Mouse (Mus musculus): ENCODE measurements at regions not wholly inside any gene's neighbourhood (a gene's known extent, or its start where the extent isn't known, plus 50 kb on each side); places are given as distances from the start of the nearest gene placed in this dataset.

DNA sequence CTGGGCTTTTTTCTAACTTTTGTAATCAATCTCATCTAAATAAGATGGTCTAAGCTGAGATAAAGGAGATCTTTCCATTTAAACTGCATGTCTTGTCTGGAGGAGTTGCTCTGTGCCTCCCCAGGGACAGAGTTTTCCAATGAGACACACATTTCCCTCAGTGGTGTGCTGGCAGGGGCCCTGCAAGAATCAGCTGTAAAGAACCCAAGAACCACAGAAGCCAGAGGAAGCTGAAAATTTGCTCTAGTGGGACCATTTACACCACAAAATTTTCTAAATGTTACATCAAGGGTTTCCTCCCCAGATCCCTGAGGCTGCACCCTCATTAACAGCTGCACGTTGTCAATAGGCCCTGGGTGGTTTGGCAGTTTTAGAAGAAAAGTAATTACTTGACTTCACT is 301.0 kb upstream of the Ttc14 start:
- no peak for TF ChIP-seq CTCF (conservative IDR thresholded peaks at IDR 0.05)
- Histone ChIP-seq H3K4me3 (no peak overlapping the region), H3K27ac (no peak overlapping the region)
- no peak for DNase-seq (ENCODE audit: low spot score in 2 of 2)

DNA sequence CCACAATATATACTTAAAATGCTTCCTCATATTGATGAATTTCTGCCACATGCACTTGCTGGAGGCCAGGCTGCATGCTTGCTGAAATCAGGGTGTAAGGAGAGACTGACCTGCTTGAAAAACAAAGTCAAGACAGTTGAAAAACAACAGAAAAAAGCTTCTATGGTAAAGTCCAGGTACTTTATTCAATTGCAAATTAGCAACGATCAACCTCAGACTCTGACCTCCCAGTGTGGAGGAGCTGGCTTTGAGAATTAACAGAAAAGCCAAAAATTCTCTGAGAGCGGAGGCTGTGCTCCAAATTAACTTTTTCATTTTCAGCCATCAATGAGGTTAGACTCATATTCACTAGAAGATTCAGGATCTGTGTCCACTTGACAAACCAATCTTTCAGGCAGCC is 291.4 kb upstream of the Ttc14 start:
- Histone ChIP-seq H3K27ac (no peak overlapping the region), H3K4me3 (no peak overlapping the region)
- TF ChIP-seq CTCF (conservative IDR thresholded peaks at IDR 0.05), result no peak
- no peak for DNase-seq (ENCODE audit: low spot score in 2 of 2)

DNA sequence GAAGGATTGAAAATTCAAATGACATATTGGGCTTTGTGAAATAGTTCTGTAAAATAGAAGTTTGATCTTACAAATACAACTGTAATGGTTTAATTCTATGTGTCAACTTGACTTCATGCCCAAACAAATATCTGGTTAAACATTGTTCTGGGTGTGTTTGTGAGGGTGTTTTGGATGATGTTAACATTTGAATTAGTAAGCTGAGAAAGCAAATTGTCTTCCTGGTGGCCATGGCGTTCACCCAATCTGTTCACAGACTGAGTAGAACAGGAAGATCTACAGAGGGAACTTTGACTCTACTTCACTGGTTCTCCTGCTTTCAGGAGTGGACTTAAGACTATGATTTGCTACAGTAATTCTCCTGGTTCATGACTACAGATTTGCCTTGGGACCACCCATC is 255.5 kb upstream of the Ttc14 start:
- peak; percentile 17 to 45 for DNase-seq (ENCODE audit: low spot score in 2 of 2)
- TF ChIP-seq CTCF (conservative IDR thresholded peaks at IDR 0.05), result no peak
- no peak overlapping the region for H3K4me3 ChIP-seq
- H3K27ac ChIP-seq, result peak overlapping the region; percentile 78

DNA sequence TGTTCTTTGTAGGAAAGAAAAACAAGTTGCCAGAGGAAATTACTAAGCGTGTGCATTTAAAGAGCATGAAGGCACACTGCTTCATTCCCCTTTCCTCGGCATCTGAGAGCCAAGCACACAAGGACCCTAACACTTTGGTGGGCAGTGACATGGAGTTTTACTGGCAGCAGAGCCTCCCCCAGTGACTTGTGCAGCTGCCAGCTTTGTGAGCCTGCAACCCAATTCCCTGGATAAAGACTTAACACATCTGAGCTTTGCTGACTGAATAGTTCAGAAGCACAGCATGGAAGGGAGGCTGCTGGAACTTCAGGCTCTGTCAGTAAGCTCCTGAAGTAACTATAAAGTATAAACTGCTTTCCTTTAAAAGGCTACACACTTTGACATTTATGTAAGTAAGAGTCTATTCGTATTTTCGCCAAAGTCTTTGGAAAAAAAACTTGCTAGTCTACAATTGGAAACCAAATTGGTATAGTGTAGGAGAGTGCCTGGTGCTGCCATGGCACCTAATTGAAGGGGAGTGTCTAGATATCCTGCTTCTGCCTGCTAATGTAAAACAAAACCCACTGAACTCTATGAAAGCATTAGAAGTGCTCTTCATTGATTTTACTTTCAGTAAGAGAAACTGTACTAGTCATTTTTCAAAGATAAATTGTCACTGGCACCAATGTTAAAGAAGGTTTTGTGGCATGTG is 236.8 kb upstream of the Ttc14 start:
- no peak for TF ChIP-seq CTCF (conservative IDR thresholded peaks at IDR 0.05)
- H3K27ac ChIP-seq, result no peak overlapping the region
- DNase-seq (ENCODE audit: low spot score in 2 of 2), result no peak
- no peak overlapping the region for H3K4me3 ChIP-seq

DNA sequence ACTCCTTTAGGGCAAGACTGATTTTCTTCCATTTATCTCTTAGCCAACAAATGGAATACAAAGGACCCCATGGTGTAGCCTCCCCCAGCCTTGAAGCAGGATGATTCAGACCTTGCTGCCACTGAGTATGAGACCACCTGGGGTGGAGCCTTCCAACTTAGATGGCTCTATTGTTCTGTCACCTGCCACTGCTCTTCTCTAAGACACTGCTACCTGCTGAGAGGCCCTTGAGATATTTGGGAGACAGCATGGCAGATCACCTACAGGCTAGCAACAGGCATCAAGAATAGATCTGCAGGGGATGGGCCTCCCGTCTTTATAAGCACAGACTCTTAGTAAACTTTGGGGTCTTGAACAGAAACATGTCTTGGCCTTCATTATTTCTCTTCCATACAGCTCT is 219.0 kb upstream of the Ttc14 start:
- DNase-seq (ENCODE audit: low spot score in 2 of 2), result no peak
- Histone ChIP-seq H3K4me3 (no peak overlapping the region), H3K27ac (no peak overlapping the region)
- TF ChIP-seq CTCF (conservative IDR thresholded peaks at IDR 0.05), result no peak

DNA sequence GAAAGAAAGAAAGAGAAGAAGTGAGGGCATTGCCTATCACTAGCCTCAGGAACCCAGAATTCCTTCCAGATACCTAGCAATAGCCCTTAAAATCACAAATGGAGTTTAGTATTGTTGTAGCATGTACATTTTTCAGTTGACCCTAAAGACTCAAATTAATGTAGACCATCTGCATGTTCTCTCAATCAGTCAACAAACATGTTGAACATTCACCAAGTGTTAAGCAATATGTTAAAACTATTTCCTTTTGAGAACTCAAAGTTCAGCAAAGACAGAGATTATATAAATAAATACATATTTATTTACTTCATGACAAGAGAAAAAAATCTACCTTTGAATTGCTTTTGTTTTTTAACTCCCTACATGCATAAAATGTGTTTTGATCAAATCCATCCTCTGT is 185.4 kb upstream of the Ttc14 start:
- Histone ChIP-seq H3K27ac (no peak overlapping the region), H3K4me3 (no peak overlapping the region)
- TF ChIP-seq CTCF (conservative IDR thresholded peaks at IDR 0.05), result no peak
- no peak for DNase-seq (ENCODE audit: low spot score in 2 of 2)

DNA sequence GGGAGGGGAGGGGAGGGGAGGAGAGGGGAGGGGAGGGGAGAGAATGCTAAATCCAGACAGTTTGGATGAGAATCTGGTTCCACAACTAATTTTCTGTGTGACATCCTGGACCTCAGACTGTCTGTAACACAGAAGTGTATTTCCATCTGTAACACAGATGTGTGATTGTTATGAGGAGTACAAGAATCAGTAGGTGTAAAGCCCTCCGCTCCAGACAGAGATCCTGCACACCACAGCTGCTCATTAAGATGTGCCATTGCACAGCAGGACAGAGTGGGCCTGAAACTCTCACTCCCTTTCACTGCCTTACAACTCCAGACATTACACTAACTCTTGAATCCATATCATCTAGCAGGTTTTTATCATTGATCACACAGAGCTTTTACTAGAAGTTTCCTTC is 182.8 kb upstream of the Ttc14 start:
- no peak overlapping the region for H3K4me3 ChIP-seq
- H3K27ac ChIP-seq, result no peak overlapping the region
- DNase-seq (ENCODE audit: low spot score in 2 of 2), result no peak
- no peak for TF ChIP-seq CTCF (conservative IDR thresholded peaks at IDR 0.05)

DNA sequence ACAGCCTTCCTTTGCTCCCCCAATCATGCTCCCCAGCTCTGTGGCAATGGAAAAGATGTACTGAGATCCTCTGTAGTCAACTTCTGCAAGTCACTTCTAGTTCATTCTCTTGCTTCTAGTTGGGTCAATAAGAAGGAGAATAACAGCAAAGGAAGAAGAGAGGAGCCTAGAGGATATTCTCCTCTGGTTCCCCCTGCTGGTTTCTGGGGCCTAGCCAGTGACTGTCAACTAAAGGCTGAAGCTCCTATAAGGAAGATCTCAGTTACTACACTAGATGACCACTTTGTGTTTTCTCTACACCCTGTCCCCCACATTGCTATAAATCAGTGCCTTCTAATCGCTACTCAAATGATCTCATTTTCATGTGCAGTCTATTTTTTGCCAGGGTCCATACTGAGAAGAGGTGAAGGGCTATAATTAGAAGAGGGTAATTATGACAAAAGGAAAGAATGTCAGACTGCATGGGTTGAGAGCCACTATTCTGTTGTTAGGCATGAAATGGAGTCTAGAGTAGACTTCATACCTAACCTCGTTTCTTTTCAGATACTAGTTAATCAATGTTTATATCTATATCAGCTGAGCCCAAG is 166.6 kb upstream of the Ttc14 start:
- TF ChIP-seq CTCF (conservative IDR thresholded peaks at IDR 0.05), result peak; percentile 58
- H3K4me3 ChIP-seq, result no peak overlapping the region
- H3K27ac ChIP-seq, result no peak overlapping the region
- no peak for DNase-seq (ENCODE audit: low spot score in 2 of 2)

DNA sequence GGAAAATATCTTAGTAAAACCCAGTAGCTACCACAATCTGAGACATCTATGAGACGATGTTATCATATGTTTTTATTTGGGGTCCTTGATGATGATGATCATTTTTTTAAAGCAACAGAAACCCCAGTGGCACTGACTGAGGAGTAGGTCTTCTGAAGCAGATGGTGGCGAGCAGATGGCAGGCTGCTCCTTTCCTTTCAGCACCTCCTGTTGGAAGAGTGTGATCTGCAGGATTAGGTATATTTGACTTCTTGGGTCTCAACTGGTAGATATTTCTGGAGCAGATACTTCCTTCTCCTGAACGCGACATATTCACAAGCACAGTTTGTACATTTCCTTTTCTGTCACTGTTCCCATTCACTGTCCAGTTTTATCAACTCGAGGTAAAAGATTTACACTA is 141.0 kb upstream of the Ttc14 start:
- Histone ChIP-seq H3K4me3 (no peak overlapping the region), H3K27ac (no peak overlapping the region)
- no peak for TF ChIP-seq CTCF (conservative IDR thresholded peaks at IDR 0.05)
- no peak for DNase-seq (ENCODE audit: low spot score in 2 of 2)

All from layer of hippocampus, adult 2 months (tissue).